Mouse (Mus musculus) natural killer cell, adult 2 months (primary cell): ENCODE results near the gene Triap1.
"Not testable (repeated sequence)": the region's sequence is repeated elsewhere in the genome, so short reads cannot be mapped to it uniquely, and the experiment has no call there.

ENCODE experiments used
- DNase-seq, 2 experiments: peaks; one replicate each; pipeline ENCODE4 v3.0.0; 2022; ENCODE audit warnings: low spot score in 2 of 2

Triap1 gene

GRCm38 (mm10) chr5:115340577-115341313 is at the start of gene Triap1, which contains the start of gene Gatc:
Gene Triap1, plus strand, starts transcription at chr5:115341225.
Gene Gatc, minus strand, starts transcription at chr5:115341178.
- DNase-seq: peak; percentile 81 to 86

- no peak for DNase-seq
These were observed 46.9 kb upstream of the Triap1 start for GRCm38 (mm10) chr5:115294173-115294572.

GRCm38 (mm10) chr5:115296347-115296746 is 44.7 kb upstream of the Triap1 start:
- no peak for DNase-seq

GRCm38 (mm10) chr5:115300035-115300744 is 40.8 kb upstream of the Triap1 start:
- no peak for DNase-seq

- peak; percentile 99 for DNase-seq
These were observed 40.0 kb upstream of the Triap1 start, which contains the start of gene Dynll1 for GRCm38 (mm10) chr5:115300792-115301614. Gene Dynll1, minus strand, starts transcription at chr5:115300999.

- no peak for DNase-seq
These were observed 39.4 kb upstream of the Triap1 start for GRCm38 (mm10) chr5:115301615-115302014.

GRCm38 (mm10) chr5:115302190-115302589 is 38.8 kb upstream of the Triap1 start:
- DNase-seq: not testable (repeated sequence)

GRCm38 (mm10) chr5:115312354-115312753 is 28.7 kb upstream of the Triap1 start:
- DNase-seq: no peak

GRCm38 (mm10) chr5:115312816-115313667 is 28.0 kb upstream of the Triap1 start:
- DNase-seq: no peak

GRCm38 (mm10) chr5:115313668-115313943 is 27.4 kb upstream of the Triap1 start:
- DNase-seq: peak in 1 of 2 experiments; percentile 11

- DNase-seq: no peak
These were observed 23.9 kb upstream of the Triap1 start for GRCm38 (mm10) chr5:115316968-115317644.

GRCm38 (mm10) chr5:115317645-115318328 is 23.2 kb upstream of the Triap1 start:
- DNase-seq: no peak

GRCm38 (mm10) chr5:115319004-115319940 is 21.8 kb upstream of the Triap1 start:
- no peak for DNase-seq

- peak in 1 of 2 experiments; percentile 13 for DNase-seq
These were observed 14.7 kb upstream of the Triap1 start for GRCm38 (mm10) chr5:115326256-115326831.

- peak; percentile 90 to 93 for DNase-seq
These were observed 14.0 kb upstream of the Triap1 start, which contains the start of gene Srsf9 for GRCm38 (mm10) chr5:115326875-115327609. Gene Srsf9, plus strand, starts transcription at chr5:115327177.

GRCm38 (mm10) chr5:115327610-115328548 is 13.1 kb upstream of the Triap1 start:
- peak; percentile 4 to 22 for DNase-seq

GRCm38 (mm10) chr5:115330955-115331354 is 10.1 kb upstream of the Triap1 start:
- DNase-seq: no peak
